Mouse (Mus musculus) naive thymus-derived CD4-positive, alpha-beta T cell, adult 5 months (primary cell): ENCODE results near the gene Trim32. TPM values are rescaled to one million over a fixed set of nuclear protein-coding genes. Genes with fewer than 3 reads are reported as not detected.

ENCODE experiments used
- polyA plus RNA-seq: library from polyadenylated mRNA; unstranded; fragments of 100-300 nt; shearing (Covaris generic); gene quantifications from one replicate; pipeline ENCODE4 v1.2.1, GENCODE M21; 2017

The Trim32 gene
- 10.3 TPM for polyA plus RNA-seq

GRCm38 (mm10) chr4:65604504-65605150 is at the start of gene Trim32:
Gene Trim32, plus strand, starts transcription at chr4:65604986.

